Mouse (Mus musculus) embryo, embryonic 10 days (tissue): ENCODE data around the gene Gltp.

Experiments
- DNase-seq: peaks from one replicate; pipeline ENCODE4 v3.0.0-alpha.2; 2015; ENCODE audit warnings: low spot score

Gltp gene

GRCm38 (mm10) chr5:114702403-114703392, 11.9 kb upstream of the Gltp start:
- DNase-seq = peak; percentile 62

GRCm38 (mm10) chr5:114699015-114699414, 8.2 kb upstream of the Gltp start:
- DNase-seq = no peak

GRCm38 (mm10) chr5:114698044-114698746, 7.4 kb upstream of the Gltp start:
- no peak for DNase-seq

- no peak for DNase-seq
Observed at GRCm38 (mm10) chr5:114696939-114697338, 6.2 kb upstream of the Gltp start.

- no peak for DNase-seq
Observed at GRCm38 (mm10) chr5:114695775-114696174, 5.0 kb upstream of the Gltp start.

GRCm38 (mm10) chr5:114689700-114690366, 951 bp downstream of the Gltp start:
- no peak for DNase-seq

- DNase-seq = no peak
Observed at GRCm38 (mm10) chr5:114688703-114689102, 2.1 kb downstream of the Gltp start.

- DNase-seq = no peak
Observed at GRCm38 (mm10) chr5:114687901-114688300, 2.9 kb downstream of the Gltp start.

- no peak for DNase-seq
Observed at GRCm38 (mm10) chr5:114686726-114687210, 4.0 kb downstream of the Gltp start.

- DNase-seq = no peak
Observed at GRCm38 (mm10) chr5:114685986-114686385, 4.8 kb downstream of the Gltp start.

- no peak for DNase-seq
Observed at GRCm38 (mm10) chr5:114681717-114682116, 9.1 kb downstream of the Gltp start.

- no peak for DNase-seq
Observed at GRCm38 (mm10) chr5:114680676-114681285, 10.0 kb downstream of the Gltp start.

GRCm38 (mm10) chr5:114679841-114680591, 10.8 kb downstream of the Gltp start:
- DNase-seq = no peak

- no peak for DNase-seq
Observed at GRCm38 (mm10) chr5:114674594-114674993, 16.2 kb downstream of the Gltp start.

- DNase-seq = no peak
Observed at GRCm38 (mm10) chr5:114673114-114673513, 17.7 kb downstream of the Gltp start.

- no peak for DNase-seq
Observed at GRCm38 (mm10) chr5:114669014-114669413, 21.8 kb downstream of the Gltp start.

- peak; percentile 99 for DNase-seq
Observed at GRCm38 (mm10) chr5:114667228-114667856, 23.4 kb downstream of the Gltp start.

GRCm38 (mm10) chr5:114666659-114667058, 24.1 kb downstream of the Gltp start:
- no peak for DNase-seq

- DNase-seq = no peak
Observed at GRCm38 (mm10) chr5:114664750-114665149, 26.0 kb downstream of the Gltp start.

- no peak for DNase-seq
Observed at GRCm38 (mm10) chr5:114664139-114664538, 26.6 kb downstream of the Gltp start.

GRCm38 (mm10) chr5:114661029-114661428, 29.8 kb downstream of the Gltp start:
- no peak for DNase-seq
